ENCODE assay signal across 8 mouse cellular contexts in the genomic region with DNA sequence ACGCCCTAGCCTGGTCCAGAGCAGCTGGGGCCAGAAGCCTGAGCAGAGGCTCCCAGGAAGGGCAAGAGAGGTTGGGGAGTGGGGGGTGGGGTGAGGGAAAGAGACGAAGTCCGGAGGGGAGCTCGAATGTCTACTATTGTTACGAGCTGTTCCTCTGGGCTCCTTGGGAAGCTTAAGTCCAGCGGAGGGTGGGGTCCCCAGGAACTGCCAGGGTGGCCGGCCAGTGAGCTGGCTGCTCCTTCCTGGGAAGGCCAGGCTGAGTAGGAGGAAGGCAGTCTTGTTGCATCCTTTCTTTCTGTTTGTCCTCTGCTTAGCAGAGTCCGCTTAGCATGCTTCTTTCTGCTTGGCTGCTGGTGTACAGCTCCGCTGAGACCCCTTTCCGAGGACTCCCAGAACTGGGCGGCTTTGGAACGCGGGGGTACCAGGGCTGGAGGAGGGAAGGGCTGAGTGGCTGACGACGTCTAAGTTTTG. TPM values are rescaled to one million over a fixed set of nuclear protein-coding genes. Genes with fewer than 3 reads are reported as not detected.
A peak's percentile ranks its signal among the peaks of the same experiment; 100 is the strongest.
DNase-seq lines count a peak whose midpoint lies in the region; ATAC-seq lines count a peak whose summit lies in the region.

No protein-coding gene starts in this region.

- H3K9me3 ChIP-seq in embryonic facial prominence, embryonic 13.5 days: no peaks in the 10 kb centered on the region
- H3K9me3 ChIP-seq in hindbrain, embryonic 16.5 days (ENCODE audit: control insufficient read depth, low read length): no peaks in the 10 kb centered on the region

- H3K27ac ChIP-seq in embryonic facial prominence, embryonic 13.5 days: no peak overlapping the region
- peak overlapping the region; percentile 77 for H3K27ac ChIP-seq in hindbrain, embryonic 16.5 days (ENCODE audit: low read depth, low read length)
- peak overlapping the region; percentile 70 for H3K27ac ChIP-seq in macrophage

- H3K79me2 ChIP-seq in macrophage (ENCODE audit: inconsistent target): peaks cover 13% of the 10 kb centered on the region

- peak; percentile 96 for DNase-seq in heart, adult 11 months
- no peak for DNase-seq in heart, adult 8-10 months (ENCODE audit: low spot score)
- DNase-seq in thymus, adult 18-20 months: no peak
- no peak for DNase-seq in layer of hippocampus, adult 18-20 months (ENCODE audit: low spot score in 2 of 2)
- DNase-seq in cerebellum, adult 11-12 months: no peak

- peak overlapping the region; percentile 36; the same call in 1 of the 2 replicates for H3K9ac ChIP-seq in embryonic facial prominence, embryonic 13.5 days
- peak overlapping the region; percentile 17; the same call in 1 of the 2 replicates for H3K9ac ChIP-seq in hindbrain, embryonic 16.5 days (ENCODE audit: low read depth, low read length)

- H3K4me1 ChIP-seq in embryonic facial prominence, embryonic 13.5 days: peaks cover 75% of the 10 kb centered on the region
- peaks cover 41% of the 10 kb centered on the region for H3K4me1 ChIP-seq in hindbrain, embryonic 16.5 days (ENCODE audit: control insufficient read depth, insufficient read depth, low read depth, low read length)

- H3K4me3 ChIP-seq in embryonic facial prominence, embryonic 13.5 days: no peak overlapping the region
- H3K4me3 ChIP-seq in hindbrain, embryonic 16.5 days (ENCODE audit: low read length): no peak overlapping the region
- no peak overlapping the region; the same call in 1 of the 2 replicates for H3K4me3 ChIP-seq in macrophage (ENCODE audit: inconsistent target)

- 20% methylated on average over 15 of the region's 15 CpGs for WGBS in embryonic facial prominence, embryonic 13.5 days
- 6% methylated on average over 15 of the region's 15 CpGs for WGBS in hindbrain, embryonic 16.5 days
- 44% methylated on average over 15 of the region's 15 CpGs for WGBS in macrophage (ENCODE audit: missing documents)

- H3K27me3 ChIP-seq in embryonic facial prominence, embryonic 13.5 days: peaks cover 54% of the 10 kb centered on the region
- peaks cover 10% of the 10 kb centered on the region; the same call in 1 of the 2 replicates for H3K27me3 ChIP-seq in hindbrain, embryonic 16.5 days (replicated peaks; ENCODE audit: control insufficient read depth, insufficient read depth, low read length)

- peaks cover 15% of the 10 kb centered on the region for H3K36me3 ChIP-seq in embryonic facial prominence, embryonic 13.5 days
- H3K36me3 ChIP-seq in hindbrain, embryonic 16.5 days (ENCODE audit: control insufficient read depth, insufficient read depth, low read length): no peaks in the 10 kb centered on the region
- H3K36me3 ChIP-seq in macrophage (ENCODE audit: inconsistent target): no peaks in the 10 kb centered on the region

- peak overlapping the region; percentile 39; the same call in 1 of the 2 replicates for H3K4me2 ChIP-seq in embryonic facial prominence, embryonic 13.5 days
- H3K4me2 ChIP-seq in hindbrain, embryonic 16.5 days (ENCODE audit: low read length): peak overlapping the region; percentile 5; the same call in 1 of the 2 replicates

- ATAC-seq in embryonic facial prominence, embryonic 13.5 days (ENCODE audit: insufficient number of reproducible peaks, insufficient read depth, low FRiP score, low TSS enrichment, low read depth): no peak
- ATAC-seq in hindbrain, embryonic 16.5 days: no peak

RNA-seq across cellular contexts. Expression of a gene that starts 6.8 kb away (rescaled TPM):
- total RNA-seq in heart, adult 8-10 months (2022): 1 to 10 TPM; 3.5 to 4.8 (median 4.3) TPM
- polyA plus RNA-seq in embryonic facial prominence, embryonic 13.5 days (2015; fragmentation: Nextera tagmentation; extraction: Ambion mirVana): 4.8 and 4.9 TPM in 2 replicates
- 2.6 and 3.2 TPM in 2 replicates for polyA plus RNA-seq in hindbrain, embryonic 16.5 days (2015; fragmentation: Nextera tagmentation; extraction: Ambion mirVana)
- total RNA-seq in macrophage (2018; cell fraction: chromatin; rRNA removed): 100 to 1,000 TPM in 11 of 26 experiments, 10 to 100 TPM in 13, 1 to 10 TPM in 2; 2.3 to 178 (median 69.7) TPM
- 10 to 100 TPM in 25 of 26 experiments, 1 to 10 TPM in 1; 6.6 to 88.0 (median 59.5) TPM for total RNA-seq in macrophage (2018; cell fraction: cytosol; rRNA removed)
- total RNA-seq in macrophage (2018; cell fraction: nucleus; rRNA removed): 100 to 1,000 TPM in 11 of 26 experiments, 10 to 100 TPM in 14, 1 to 10 TPM in 1; 8.1 to 193 (median 91.8) TPM
- 38.2 to 65.7 TPM (median 48.7 TPM) in 3 replicates for polyA plus RNA-seq in macrophage (2018)
- total RNA-seq in layer of hippocampus, adult 18-20 months (2021): 1 to 10 TPM; 2.0 to 2.2 TPM

RNA-seq across cellular contexts. Expression of a gene that starts 14.7 kb away (rescaled TPM):
- total RNA-seq in heart, adult 8-10 months (2022): under 1 TPM in 1 of 4 experiments, not detected in 3; 0.66 TPM
- polyA plus RNA-seq in embryonic facial prominence, embryonic 13.5 days (2015; fragmentation: Nextera tagmentation; extraction: Ambion mirVana): 6.1 and 6.2 TPM in 2 replicates
- polyA plus RNA-seq in hindbrain, embryonic 16.5 days (2015; fragmentation: Nextera tagmentation; extraction: Ambion mirVana): 0.82 and 0.89 TPM in 2 replicates
- total RNA-seq in macrophage (2018; cell fraction: chromatin; rRNA removed): not detected
- total RNA-seq in macrophage (2018; cell fraction: cytosol; rRNA removed): under 1 TPM in 5 of 26 experiments, not detected in 21; 0.18 to 0.66 (median 0.31) TPM
- not detected for total RNA-seq in macrophage (2018; cell fraction: nucleus; rRNA removed)
- polyA plus RNA-seq in macrophage (2018): not detected in 3 replicates
- total RNA-seq in layer of hippocampus, adult 18-20 months (2021): not detected

RNA-seq across cellular contexts. Expression of a gene that starts 20.4 kb away (rescaled TPM):
- total RNA-seq in heart, adult 8-10 months (2022): 10 to 100 TPM; 26.7 to 36.0 (median 33.4) TPM
- 16.3 and 16.6 TPM in 2 replicates for polyA plus RNA-seq in embryonic facial prominence, embryonic 13.5 days (2015; fragmentation: Nextera tagmentation; extraction: Ambion mirVana)
- 12.4 and 15.5 TPM in 2 replicates for polyA plus RNA-seq in hindbrain, embryonic 16.5 days (2015; fragmentation: Nextera tagmentation; extraction: Ambion mirVana)
- 10 to 100 TPM; 29.2 to 67.2 (median 42.0) TPM for total RNA-seq in macrophage (2018; cell fraction: chromatin; rRNA removed)
- total RNA-seq in macrophage (2018; cell fraction: cytosol; rRNA removed): 10 to 100 TPM; 49.3 to 73.4 (median 60.7) TPM
- 10 to 100 TPM; 42.8 to 95.1 (median 62.2) TPM for total RNA-seq in macrophage (2018; cell fraction: nucleus; rRNA removed)
- polyA plus RNA-seq in macrophage (2018): 42.2 to 61.4 TPM (median 49.6 TPM) in 3 replicates
- 10 to 100 TPM; 94.8 to 95.5 TPM for total RNA-seq in layer of hippocampus, adult 18-20 months (2021)

RNA-seq across cellular contexts. Expression of a gene that starts 22.0 kb away (rescaled TPM):
- total RNA-seq in heart, adult 8-10 months (2022): 10 to 100 TPM; 30.9 to 41.7 (median 38.5) TPM
- polyA plus RNA-seq in embryonic facial prominence, embryonic 13.5 days (2015; fragmentation: Nextera tagmentation; extraction: Ambion mirVana): 71.3 and 78.6 TPM in 2 replicates
- 66.8 and 71.2 TPM in 2 replicates for polyA plus RNA-seq in hindbrain, embryonic 16.5 days (2015; fragmentation: Nextera tagmentation; extraction: Ambion mirVana)
- 100 to 1,000 TPM; 145 to 258 (median 188) TPM for total RNA-seq in macrophage (2018; cell fraction: chromatin; rRNA removed)
- 10 to 100 TPM; 23.1 to 41.2 (median 31.8) TPM for total RNA-seq in macrophage (2018; cell fraction: cytosol; rRNA removed)
- total RNA-seq in macrophage (2018; cell fraction: nucleus; rRNA removed): 100 to 1,000 TPM in 18 of 26 experiments, 10 to 100 TPM in 8; 58.4 to 242 (median 112) TPM
- 24.6 to 51.1 TPM (median 43.5 TPM) in 3 replicates for polyA plus RNA-seq in macrophage (2018)
- 100 to 1,000 TPM in 1 of 2 experiments, 10 to 100 TPM in 1; 96.9 to 108 TPM for total RNA-seq in layer of hippocampus, adult 18-20 months (2021)

RNA-seq across cellular contexts. Expression of a gene that starts 45.5 kb away (rescaled TPM):
- total RNA-seq in heart, adult 8-10 months (2022): 10 to 100 TPM; 12.8 to 26.9 (median 17.4) TPM
- polyA plus RNA-seq in embryonic facial prominence, embryonic 13.5 days (2015; fragmentation: Nextera tagmentation; extraction: Ambion mirVana): 64.3 and 67.6 TPM in 2 replicates
- 18.2 and 19.6 TPM in 2 replicates for polyA plus RNA-seq in hindbrain, embryonic 16.5 days (2015; fragmentation: Nextera tagmentation; extraction: Ambion mirVana)
- 100 to 1,000 TPM in 11 of 26 experiments, 10 to 100 TPM in 14, 1 to 10 TPM in 1; 8.1 to 794 (median 83.2) TPM for total RNA-seq in macrophage (2018; cell fraction: chromatin; rRNA removed)
- 1,000 to 10,000 TPM in 1 of 26 experiments, 100 to 1,000 TPM in 16, 10 to 100 TPM in 9; 12.7 to 1,041 (median 226) TPM for total RNA-seq in macrophage (2018; cell fraction: cytosol; rRNA removed)
- total RNA-seq in macrophage (2018; cell fraction: nucleus; rRNA removed): 1,000 to 10,000 TPM in 1 of 26 experiments, 100 to 1,000 TPM in 15, 10 to 100 TPM in 10; 18.1 to 1,358 (median 213) TPM
- 13.1 to 24.0 TPM (median 23.6 TPM) in 3 replicates for polyA plus RNA-seq in macrophage (2018)
- 10 to 100 TPM in 1 of 2 experiments, 1 to 10 TPM in 1; 6.2 to 10.0 TPM for total RNA-seq in layer of hippocampus, adult 18-20 months (2021)
